Mouse (Mus musculus): Measurements from ENCODE around the gene Gm28047.
"Not testable (repeated sequence)": the region's sequence is repeated elsewhere in the genome, so short reads cannot be mapped to it uniquely, and the experiment has no call there.

Gm28047 gene

GRCm38 (mm10) chr15:102624970-102625686 is at the start of gene Gm28047, which contains the start of gene Atf7:
Gm28047 (minus strand) TSS chr15:102625067.
Atf7 (minus strand) TSS chr15:102625464.
- peak; percentile 98 for DNase-seq (ENCODE audit: low read depth, low spot score)

GRCm38 (mm10) chr15:102673548-102673947 is 48.7 kb upstream of the Gm28047 start:
- no peak for DNase-seq (ENCODE audit: low read depth, low spot score)

GRCm38 (mm10) chr15:102672215-102673071 is 47.6 kb upstream of the Gm28047 start, which contains the start of gene Atp5g2:
Atp5g2 (minus strand) TSS chr15:102672352.
- no peak for DNase-seq (ENCODE audit: low read depth, low spot score)

GRCm38 (mm10) chr15:102671721-102672214 is 46.9 kb upstream of the Gm28047 start:
- no peak for DNase-seq (ENCODE audit: low read depth, low spot score)

- DNase-seq (ENCODE audit: low read depth, low spot score), result peak; percentile 98
Measured at GRCm38 (mm10) chr15:102670767-102671575, 46.1 kb upstream of the Gm28047 start.

- DNase-seq (ENCODE audit: low read depth, low spot score), result no peak
Measured at GRCm38 (mm10) chr15:102670281-102670680, 45.4 kb upstream of the Gm28047 start.

- no peak for DNase-seq (ENCODE audit: low read depth, low spot score)
Measured at GRCm38 (mm10) chr15:102669571-102669970, 44.7 kb upstream of the Gm28047 start.

- no peak for DNase-seq (ENCODE audit: low read depth, low spot score)
Measured at GRCm38 (mm10) chr15:102665494-102665893, 40.6 kb upstream of the Gm28047 start.

GRCm38 (mm10) chr15:102663825-102664224 is 39.0 kb upstream of the Gm28047 start:
- DNase-seq (ENCODE audit: low read depth, low spot score), result no peak

GRCm38 (mm10) chr15:102662601-102663000 is 37.7 kb upstream of the Gm28047 start:
- not testable (repeated sequence) for DNase-seq (ENCODE audit: low read depth, low spot score)

GRCm38 (mm10) chr15:102657926-102658381 is 33.1 kb upstream of the Gm28047 start:
- peak; percentile 43 for DNase-seq (ENCODE audit: low read depth, low spot score)

- no peak for DNase-seq (ENCODE audit: low read depth, low spot score)
Measured at GRCm38 (mm10) chr15:102656658-102657057, 31.8 kb upstream of the Gm28047 start.

- not testable (repeated sequence) for DNase-seq (ENCODE audit: low read depth, low spot score)
Measured at GRCm38 (mm10) chr15:102651928-102652660, 27.2 kb upstream of the Gm28047 start.

- DNase-seq (ENCODE audit: low read depth, low spot score), result no peak
Measured at GRCm38 (mm10) chr15:102651107-102651506, 26.2 kb upstream of the Gm28047 start.

- DNase-seq (ENCODE audit: low read depth, low spot score), result no peak
Measured at GRCm38 (mm10) chr15:102635817-102636216, 10.9 kb upstream of the Gm28047 start.

GRCm38 (mm10) chr15:102634684-102635083 is 9.8 kb upstream of the Gm28047 start:
- DNase-seq (ENCODE audit: low read depth, low spot score), result no peak

- DNase-seq (ENCODE audit: low read depth, low spot score), result no peak
Measured at GRCm38 (mm10) chr15:102625687-102626055, 804 bp upstream of the Gm28047 start.

- DNase-seq (ENCODE audit: low read depth, low spot score), result no peak
Measured at GRCm38 (mm10) chr15:102624291-102624969, 437 bp downstream of the Gm28047 start.

- no peak for DNase-seq (ENCODE audit: low read depth, low spot score)
Measured at GRCm38 (mm10) chr15:102623121-102623520, 1.7 kb downstream of the Gm28047 start.

- no peak for DNase-seq (ENCODE audit: low read depth, low spot score)
Measured at GRCm38 (mm10) chr15:102622536-102622935, 2.3 kb downstream of the Gm28047 start.

Data from retina, adult 2 months (tissue).